Mouse (Mus musculus): ENCODE measurements at regions not wholly inside any gene's neighbourhood (a gene's known extent, or its start where the extent isn't known, plus 50 kb on each side); places are given as distances from the start of the nearest gene placed in this dataset.
"Not testable (repeated sequence)": the region's sequence is repeated elsewhere in the genome, so short reads cannot be mapped to it uniquely, and the experiment has no call there.

- no peaks in the 10 kb centered on the region for H3K36me3 ChIP-seq (ENCODE audit: control insufficient read depth, insufficient read depth, low read length)
- TF ChIP-seq CTCF (IDR thresholded peaks at IDR 0.05; ENCODE audit: low read depth, low read length) (no peak), POLR2A (IDR thresholded peaks at IDR 0.05; ENCODE audit: extremely low read depth, insufficient read depth, low read length) (no peak)
- H3K27me3 ChIP-seq (ENCODE audit: control insufficient read depth, insufficient read depth, low read length) = no peaks in the 10 kb centered on the region
- H3K9ac ChIP-seq (ENCODE audit: low read depth, low read length) = no peak overlapping the region
- H3K79me2 ChIP-seq (ENCODE audit: control insufficient read depth, insufficient read depth, low read length) = no peaks in the 10 kb centered on the region
- no peaks in the 10 kb centered on the region for H3K4me1 ChIP-seq (ENCODE audit: control insufficient read depth, insufficient read depth, low read length)
- no peak for DNase-seq (ENCODE audit: extremely low read depth, low read depth, low spot score)
- H3K4me3 ChIP-seq (ENCODE audit: insufficient read depth, low read depth, low read length) = no peak overlapping the region
- H3K27ac ChIP-seq (replicated peaks; ENCODE audit: insufficient read depth, low read depth, low read length) = no peak overlapping the region
- WGBS = 43% methylated on average over 12 of the region's 12 CpGs
Measured at GRCm38 (mm10) chr3:149055077-149055476, 64.7 kb upstream of the Adgrl2 start.

GRCm38 (mm10) chr3:149052295-149052902 is 62.0 kb upstream of the Adgrl2 start:
- H3K27ac ChIP-seq (replicated peaks; ENCODE audit: insufficient read depth, low read depth, low read length); H3K4me3 ChIP-seq (ENCODE audit: insufficient read depth, low read depth, low read length); DNase-seq (ENCODE audit: extremely low read depth, low read depth, low spot score); H3K27me3 ChIP-seq (ENCODE audit: control insufficient read depth, insufficient read depth, low read length); H3K79me2 ChIP-seq (ENCODE audit: control insufficient read depth, insufficient read depth, low read length); H3K36me3 ChIP-seq (ENCODE audit: control insufficient read depth, insufficient read depth, low read length); H3K4me1 ChIP-seq (ENCODE audit: control insufficient read depth, insufficient read depth, low read length); H3K9ac ChIP-seq (ENCODE audit: low read depth, low read length): not testable (repeated sequence)
- 98% methylated on average over 1 of the region's 1 CpGs for WGBS

- H3K27ac ChIP-seq (replicated peaks; ENCODE audit: insufficient read depth, low read depth, low read length) = no peak overlapping the region
- DNase-seq (ENCODE audit: extremely low read depth, low read depth, low spot score) = no peak
- no peaks in the 10 kb centered on the region for H3K27me3 ChIP-seq (ENCODE audit: control insufficient read depth, insufficient read depth, low read length)
- H3K4me3 ChIP-seq (ENCODE audit: insufficient read depth, low read depth, low read length) = no peak overlapping the region
- no peaks in the 10 kb centered on the region for H3K36me3 ChIP-seq (ENCODE audit: control insufficient read depth, insufficient read depth, low read length)
- peaks cover 16% of the 10 kb centered on the region for H3K4me1 ChIP-seq (ENCODE audit: control insufficient read depth, insufficient read depth, low read length)
- H3K9ac ChIP-seq (ENCODE audit: low read depth, low read length) = no peak overlapping the region
- WGBS = 94% methylated on average over 5 of the region's 5 CpGs
- TF ChIP-seq CTCF (IDR thresholded peaks at IDR 0.05; ENCODE audit: low read depth, low read length) (no peak), POLR2A (IDR thresholded peaks at IDR 0.05; ENCODE audit: extremely low read depth, insufficient read depth, low read length) (no peak)
- H3K79me2 ChIP-seq (ENCODE audit: control insufficient read depth, insufficient read depth, low read length) = no peaks in the 10 kb centered on the region
Measured at GRCm38 (mm10) chr3:149045343-149045742, 55.0 kb upstream of the Adgrl2 start.

GRCm38 (mm10) chr3:149043901-149044300 is 53.5 kb upstream of the Adgrl2 start:
- TF ChIP-seq CTCF (IDR thresholded peaks at IDR 0.05; ENCODE audit: low read depth, low read length) = no peak
- TF ChIP-seq POLR2A (IDR thresholded peaks at IDR 0.05; ENCODE audit: extremely low read depth, insufficient read depth, low read length) = no peak
- Histone ChIP-seq H3K79me2 (ENCODE audit: control insufficient read depth, insufficient read depth, low read length) (no peaks in the 10 kb centered on the region), H3K36me3 (ENCODE audit: control insufficient read depth, insufficient read depth, low read length) (no peaks in the 10 kb centered on the region), H3K27ac (replicated peaks; ENCODE audit: insufficient read depth, low read depth, low read length) (no peak overlapping the region), H3K4me1 (ENCODE audit: control insufficient read depth, insufficient read depth, low read length) (peaks cover 16% of the 10 kb centered on the region), H3K9ac (ENCODE audit: low read depth, low read length) (no peak overlapping the region), H3K4me3 (ENCODE audit: insufficient read depth, low read depth, low read length) (no peak overlapping the region), H3K27me3 (ENCODE audit: control insufficient read depth, insufficient read depth, low read length) (no peaks in the 10 kb centered on the region)
- peak; percentile 91 for DNase-seq (ENCODE audit: extremely low read depth, low read depth, low spot score)
- WGBS = 29% methylated on average over 4 of the region's 4 CpGs

GRCm38 (mm10) chr3:149042527-149042926 is 52.2 kb upstream of the Adgrl2 start:
- no peaks in the 10 kb centered on the region for H3K36me3 ChIP-seq (ENCODE audit: control insufficient read depth, insufficient read depth, low read length)
- H3K27ac ChIP-seq (replicated peaks; ENCODE audit: insufficient read depth, low read depth, low read length) = no peak overlapping the region
- H3K9ac ChIP-seq (ENCODE audit: low read depth, low read length) = no peak overlapping the region
- WGBS = 74% methylated on average over 9 of the region's 9 CpGs
- no peaks in the 10 kb centered on the region for H3K79me2 ChIP-seq (ENCODE audit: control insufficient read depth, insufficient read depth, low read length)
- H3K4me3 ChIP-seq (ENCODE audit: insufficient read depth, low read depth, low read length) = no peak overlapping the region
- H3K4me1 ChIP-seq (ENCODE audit: control insufficient read depth, insufficient read depth, low read length) = peaks cover 16% of the 10 kb centered on the region
- H3K27me3 ChIP-seq (ENCODE audit: control insufficient read depth, insufficient read depth, low read length) = no peaks in the 10 kb centered on the region
- TF ChIP-seq POLR2A (IDR thresholded peaks at IDR 0.05; ENCODE audit: extremely low read depth, insufficient read depth, low read length) (no peak), CTCF (IDR thresholded peaks at IDR 0.05; ENCODE audit: low read depth, low read length) (no peak)
- DNase-seq (ENCODE audit: extremely low read depth, low read depth, low spot score) = no peak

GRCm38 (mm10) chr3:149041188-149041587 is 50.8 kb upstream of the Adgrl2 start:
- peaks cover 15% of the 10 kb centered on the region for H3K4me1 ChIP-seq (ENCODE audit: control insufficient read depth, insufficient read depth, low read length)
- DNase-seq (ENCODE audit: extremely low read depth, low read depth, low spot score) = no peak
- no peaks in the 10 kb centered on the region for H3K79me2 ChIP-seq (ENCODE audit: control insufficient read depth, insufficient read depth, low read length)
- H3K36me3 ChIP-seq (ENCODE audit: control insufficient read depth, insufficient read depth, low read length) = no peaks in the 10 kb centered on the region
- no peak overlapping the region for H3K27ac ChIP-seq (replicated peaks; ENCODE audit: insufficient read depth, low read depth, low read length)
- H3K27me3 ChIP-seq (ENCODE audit: control insufficient read depth, insufficient read depth, low read length) = no peaks in the 10 kb centered on the region
- no peak overlapping the region for H3K9ac ChIP-seq (ENCODE audit: low read depth, low read length)
- WGBS = 43% methylated on average over 3 of the region's 3 CpGs
- H3K4me3 ChIP-seq (ENCODE audit: insufficient read depth, low read depth, low read length) = no peak overlapping the region
- TF ChIP-seq POLR2A (IDR thresholded peaks at IDR 0.05; ENCODE audit: extremely low read depth, insufficient read depth, low read length) (no peak), CTCF (IDR thresholded peaks at IDR 0.05; ENCODE audit: low read depth, low read length) (no peak)
